Mouse (Mus musculus) left cerebral cortex, adult 18-20 months (tissue): Measurements from ENCODE around the gene Dhx8. TPM values are rescaled to one million over a fixed set of nuclear protein-coding genes. Genes with fewer than 3 reads are reported as not detected.
A peak's percentile ranks its signal among the peaks of the same experiment; 100 is the strongest.

Source experiments
- DNase-seq, 2 experiments: peaks; one replicate each; pipeline ENCODE4 v3.0.0; 2021 to 2022; ENCODE audit warnings: low spot score in 2 of 2, mixed read lengths in 1 of 2
- total RNA-seq, 2 experiments: library from RNA; stranded (reverse); gene quantifications; 2 replicates each; pipeline ENCODE4 v1.2.3; 2021

Gene Dhx8
- total RNA-seq, 2 experiments from 2014 or later: 35.5 to 37.2 TPM

DNA sequence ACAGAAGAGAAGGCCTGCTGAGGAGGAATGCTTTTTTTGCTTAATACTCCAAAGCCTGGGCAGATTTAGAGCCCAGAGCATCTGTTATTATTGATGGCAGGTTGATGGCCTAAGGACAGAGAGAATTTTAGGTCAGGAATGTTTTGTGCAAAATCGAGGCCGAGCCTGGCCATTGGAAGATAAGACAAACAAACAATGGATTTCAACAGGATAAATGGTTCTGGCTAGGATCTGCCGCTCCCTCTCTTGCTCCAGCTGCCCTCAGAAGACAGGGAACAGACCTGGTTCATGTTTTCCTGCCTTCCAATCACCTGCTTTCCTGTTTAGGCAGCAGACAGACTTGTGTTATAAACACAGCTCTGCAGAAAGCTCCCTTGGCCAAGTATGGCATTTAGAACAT, 3.4 kb upstream of the Dhx8 start:
- no peak for DNase-seq

DNA sequence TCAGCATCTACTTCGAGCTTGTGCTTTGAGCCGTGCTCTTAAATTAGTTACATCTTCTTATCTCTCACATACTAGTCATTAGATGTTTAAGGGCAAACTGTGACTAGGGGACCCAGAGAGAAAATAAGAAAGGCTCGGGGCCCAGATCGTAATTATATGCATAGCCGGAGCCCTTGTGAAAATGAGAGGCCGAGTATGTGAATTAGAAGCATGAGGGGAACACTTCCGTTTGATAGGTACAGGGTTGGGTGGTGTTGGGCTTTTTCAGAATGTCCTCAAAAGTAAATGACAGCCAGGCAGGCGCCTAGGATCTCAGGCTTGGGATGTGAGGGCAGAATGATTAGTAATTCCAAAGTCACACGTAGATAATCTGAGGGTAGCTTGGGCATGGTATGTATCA, 877 bp downstream of the Dhx8 start:
- no peak for DNase-seq

DNA sequence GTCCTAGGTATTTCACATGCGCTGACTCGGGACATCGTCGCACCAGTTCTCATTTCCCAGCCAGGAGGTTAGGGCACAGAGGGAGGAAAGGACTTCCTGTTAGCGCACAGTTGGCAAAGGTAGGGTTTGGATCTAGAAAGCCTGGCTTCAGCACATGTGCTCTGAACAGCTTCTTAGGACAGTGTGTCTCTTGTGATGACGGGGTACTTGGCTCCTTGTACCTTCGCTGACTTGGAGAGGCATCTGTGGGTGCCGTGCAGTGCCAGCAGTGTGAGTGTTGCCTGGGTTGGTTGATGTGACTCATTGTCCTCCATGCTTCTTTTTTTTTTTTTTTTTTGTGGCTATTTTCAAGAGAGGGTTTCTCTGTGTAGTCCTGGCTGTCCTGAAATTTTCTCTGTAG, 23.9 kb downstream of the Dhx8 start:
- peak; percentile 40 to 45 for DNase-seq

DNA sequence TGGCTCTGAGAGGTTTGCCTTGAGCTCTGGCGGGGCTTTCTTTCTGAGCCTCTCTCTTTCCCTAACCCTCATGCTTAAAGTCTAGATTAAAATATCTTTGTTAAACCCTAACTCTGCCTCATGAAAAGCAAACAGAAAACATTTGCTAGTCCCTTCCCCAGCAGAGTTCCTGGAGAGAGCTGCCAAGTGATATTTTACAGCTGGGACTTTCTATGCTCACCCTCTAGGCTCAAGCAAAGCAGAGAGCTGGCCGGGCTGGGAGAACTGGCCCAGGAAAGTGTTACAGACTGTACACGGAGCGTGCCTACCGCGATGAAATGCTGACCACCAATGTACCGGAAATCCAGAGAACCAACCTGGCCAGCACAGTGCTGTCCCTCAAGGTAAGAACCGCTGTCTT, 24.6 kb downstream of the Dhx8 start:
- no peak for DNase-seq

DNA sequence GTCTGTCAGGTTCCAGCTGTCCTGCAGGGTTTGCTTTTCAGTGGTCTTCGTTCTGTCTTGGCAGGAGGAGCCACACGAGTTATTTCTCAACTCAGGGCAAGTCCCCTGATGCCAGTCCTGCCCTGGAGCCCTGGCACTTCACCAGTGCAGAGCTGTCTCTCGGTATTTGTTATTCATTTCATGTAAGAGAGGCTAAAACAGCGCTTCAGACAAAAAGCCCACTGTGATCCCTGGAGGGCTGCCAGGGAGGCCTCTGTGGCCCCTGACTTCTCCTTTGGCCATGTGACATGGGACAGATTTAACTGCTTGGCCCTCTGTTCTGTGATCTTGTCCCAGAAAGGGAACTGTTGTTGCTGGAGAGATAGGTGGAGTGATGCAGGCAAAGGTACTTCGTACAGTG, 25.7 kb downstream of the Dhx8 start:
- no peak for DNase-seq

- no peak for DNase-seq
Observed at GRCm38 (mm10) chr11:101759530-101759929, 26.8 kb downstream of the Dhx8 start.

- no peak for DNase-seq
Observed at GRCm38 (mm10) chr11:101763723-101764122, 31.0 kb downstream of the Dhx8 start.

DNA sequence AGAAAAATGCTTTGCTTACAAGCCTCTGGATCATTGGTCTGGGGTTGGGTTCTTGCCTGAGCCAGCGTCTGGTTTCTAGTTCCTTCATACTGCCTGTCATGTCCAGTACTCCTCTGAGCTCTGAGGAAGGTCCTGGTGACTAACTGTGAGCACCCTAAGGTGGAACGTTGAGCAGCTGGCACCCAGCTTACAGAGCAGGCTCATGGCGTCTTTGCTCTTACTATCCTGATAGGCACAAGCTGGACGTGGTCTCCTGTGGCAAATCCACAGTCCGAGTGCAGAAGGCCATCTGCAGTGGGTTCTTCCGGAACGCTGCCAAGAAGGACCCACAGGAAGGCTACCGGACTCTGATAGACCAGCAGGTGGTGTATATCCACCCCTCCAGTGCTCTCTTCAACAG, 31.8 kb downstream of the Dhx8 start:
- DNase-seq: no peak

- DNase-seq: no peak
Observed at GRCm38 (mm10) chr11:101767326-101767725, 34.6 kb downstream of the Dhx8 start.

- DNase-seq: no peak
Observed at GRCm38 (mm10) chr11:101768721-101769120, 36.0 kb downstream of the Dhx8 start.

- DNase-seq: no peak
Observed at GRCm38 (mm10) chr11:101770266-101770665, 37.5 kb downstream of the Dhx8 start.

- no peak for DNase-seq
Observed at GRCm38 (mm10) chr11:101772027-101772426, 39.3 kb downstream of the Dhx8 start.

GRCm38 (mm10) chr11:101772449-101772848, 39.7 kb downstream of the Dhx8 start:
- no peak for DNase-seq

- DNase-seq: no peak
Observed at GRCm38 (mm10) chr11:101776846-101777245, 44.1 kb downstream of the Dhx8 start.

- no peak for DNase-seq
Observed at GRCm38 (mm10) chr11:101783135-101783534, 50.4 kb downstream of the Dhx8 start.

DNA sequence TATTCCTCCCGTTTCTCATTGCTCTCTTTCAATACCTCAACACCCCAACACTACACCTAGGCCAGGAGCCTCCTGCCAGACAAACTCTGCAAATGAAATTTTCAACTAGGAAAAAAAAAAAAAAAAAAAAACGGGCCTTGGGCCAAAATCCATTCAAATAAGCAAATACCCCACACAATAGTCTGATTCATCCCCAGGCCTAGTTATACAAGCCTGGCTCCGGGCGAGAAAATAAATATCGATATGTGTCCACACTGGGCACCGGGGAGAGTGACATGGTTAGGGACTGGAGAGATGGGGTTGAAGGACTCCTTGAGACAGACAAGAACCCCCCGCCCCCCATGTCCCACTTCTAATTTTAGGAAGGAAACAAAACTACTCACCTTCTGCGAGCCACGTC, 50.9 kb downstream of the Dhx8 start:
- DNase-seq: no peak

DNA sequence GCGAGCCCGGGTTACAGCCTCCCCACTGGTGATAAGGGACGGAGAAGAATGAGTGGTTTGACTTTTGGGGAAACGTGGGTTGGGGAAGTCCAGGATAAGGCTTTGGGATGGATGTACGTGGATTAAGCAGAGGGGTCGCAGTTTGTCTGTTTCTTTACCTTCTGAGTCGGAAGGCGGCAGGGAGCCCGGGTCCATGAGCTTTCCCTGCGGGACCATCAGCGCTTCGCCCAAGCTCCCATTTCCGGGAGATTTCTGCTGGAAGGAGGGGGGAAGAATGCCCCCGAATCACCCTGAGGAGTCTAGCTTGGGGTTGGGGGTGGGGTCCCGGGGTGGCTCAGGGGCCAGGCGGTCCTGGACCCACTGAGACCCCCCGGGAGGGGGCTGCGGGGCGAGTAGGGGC, 51.4 kb downstream of the Dhx8 start:
- DNase-seq: no peak

DNA sequence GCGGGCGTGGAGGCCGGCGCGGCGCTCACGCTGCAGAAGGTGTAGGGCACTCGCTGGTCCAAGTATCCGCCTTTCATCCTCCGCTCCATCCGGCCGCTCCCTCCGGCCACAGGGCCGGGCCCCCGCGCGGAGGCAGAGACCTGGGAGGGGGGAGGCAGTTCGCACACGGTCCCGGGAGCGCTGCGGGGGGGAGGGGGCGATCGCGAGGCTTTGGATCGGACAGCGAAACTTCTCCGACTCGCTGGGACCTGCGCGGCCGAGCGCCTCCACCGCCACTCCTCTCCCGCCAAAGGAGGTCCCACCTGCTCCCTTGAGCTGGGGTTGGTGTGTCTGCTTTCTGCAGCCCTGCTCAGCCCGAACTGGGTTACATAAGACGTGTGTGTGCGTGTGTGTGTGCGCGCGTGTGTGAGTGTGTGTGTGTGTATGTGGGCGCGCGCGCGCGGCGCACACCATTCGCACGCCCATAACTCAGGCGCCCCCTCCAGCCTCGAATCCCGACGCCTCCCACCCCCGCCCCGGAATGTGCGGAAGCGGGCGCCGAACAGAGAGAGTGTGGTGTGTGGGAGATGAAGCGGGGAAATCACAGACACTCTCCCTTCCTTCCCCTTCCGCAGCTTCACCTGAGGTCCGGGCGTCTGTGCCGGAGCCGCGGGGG, 51.9 kb downstream of the Dhx8 start:
- DNase-seq: peak; percentile 29 to 50

DNA sequence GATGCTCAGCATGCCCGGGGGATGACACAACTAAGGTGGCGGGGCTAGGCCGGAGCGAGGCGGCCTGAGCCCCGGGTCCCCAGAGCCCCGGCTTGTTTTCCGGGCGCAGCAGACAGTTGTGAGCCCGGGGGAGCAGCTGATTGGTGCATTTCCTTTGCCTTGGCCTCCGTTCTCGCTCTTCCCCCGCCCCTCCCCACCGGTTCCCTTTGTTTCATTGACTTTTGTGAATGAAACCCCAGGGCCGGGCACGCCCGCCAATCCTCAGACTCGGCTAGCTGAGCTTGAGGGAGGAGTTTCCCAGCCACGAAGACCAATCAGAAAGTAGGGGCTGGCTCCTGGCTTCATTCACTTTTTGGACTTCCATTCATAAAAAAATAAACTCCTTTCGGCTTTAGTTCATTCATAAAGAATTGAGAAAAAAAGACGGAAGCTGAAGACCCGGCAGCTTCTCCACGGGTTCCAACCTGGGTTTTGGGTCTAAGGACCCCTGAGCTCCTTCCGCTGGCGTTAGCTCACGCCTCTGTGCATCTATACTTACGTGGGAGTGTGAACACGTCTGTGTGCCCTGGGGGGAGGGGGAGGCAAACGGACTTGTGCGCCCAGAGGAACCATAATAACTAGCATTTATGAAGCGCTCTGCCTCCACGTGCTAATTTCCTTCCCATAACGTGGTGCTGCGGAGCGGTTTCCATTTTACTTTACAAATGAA, 52.6 kb downstream of the Dhx8 start, which contains the start of gene Etv4:
Gene Etv4, minus strand, starts transcription at position 229 of the 709 bp plus-strand sequence.
- DNase-seq: peak; percentile 78 to 86

GRCm38 (mm10) chr11:101785852-101786205, 53.1 kb downstream of the Dhx8 start:
- no peak for DNase-seq

GRCm38 (mm10) chr11:101786651-101787050, 53.9 kb downstream of the Dhx8 start:
- DNase-seq: no peak

DNA sequence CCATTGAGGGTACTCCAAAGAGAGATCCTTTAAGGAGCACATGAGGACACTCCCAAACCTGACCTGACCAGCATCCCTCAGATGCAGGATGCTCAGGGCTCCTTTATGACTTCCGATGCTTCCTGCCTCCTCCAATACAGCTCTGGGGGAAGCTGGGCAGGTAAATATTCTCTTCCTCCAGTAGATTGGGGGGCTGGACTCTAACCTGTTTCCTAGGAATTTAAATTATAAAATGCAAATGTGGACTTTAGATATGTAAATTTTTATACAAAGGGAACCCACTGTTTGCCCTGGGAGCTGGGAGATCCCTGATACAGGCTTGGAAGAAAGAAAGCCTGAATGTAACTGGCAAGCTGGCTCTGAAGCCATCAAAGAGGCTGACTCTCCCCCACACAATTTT, 54.7 kb downstream of the Dhx8 start:
- DNase-seq: no peak
